Comparison of ENCODE assay signal across 32 mouse cellular contexts in the genomic region with DNA sequence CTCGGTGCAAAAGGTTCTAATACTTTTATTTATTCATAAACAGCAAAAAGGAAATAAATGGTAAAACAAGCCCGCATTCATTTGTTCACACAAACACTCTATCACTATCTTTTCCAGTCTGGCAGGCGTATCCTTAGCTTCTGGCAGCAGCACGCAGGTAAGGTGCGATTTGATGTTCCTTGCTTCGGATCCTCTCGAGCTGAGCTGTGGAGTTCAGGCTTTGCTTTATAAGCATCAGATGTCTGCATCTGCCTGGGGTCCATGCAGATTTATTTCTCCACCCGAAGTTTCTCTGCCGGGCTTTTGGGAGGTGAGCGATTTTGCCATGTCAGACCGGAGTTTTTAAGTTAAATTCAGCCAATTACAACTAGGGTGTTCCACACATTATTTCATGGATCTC. TPM values are rescaled to one million over a fixed set of nuclear protein-coding genes. Genes with fewer than 3 reads are reported as not detected.
A peak's percentile ranks its signal among the peaks of the same experiment; 100 is the strongest.
DNase-seq lines count a peak whose midpoint lies in the region; ATAC-seq and TF ChIP-seq lines count a peak whose summit lies in the region.
"Had no signal": no experiment of that assay in that cellular context is flagged by ENCODE, and none has a peak within 500 bp of the region (broad histone marks: within the 10 kb centered on the region; RNA-seq: fewer than 3 reads in every experiment).

No protein-coding gene starts in this region.

- no peak; the same call in 1 of the 2 replicates for ATAC-seq in lung, embryonic 14.5 days (ENCODE audit: insufficient read depth)
- ATAC-seq in erythroid progenitor cell, adult 5-6 weeks (replicated peaks; ENCODE audit: low FRiP score, poor library complexity, severe bottlenecking), result peak; percentile 64
- peak; percentile 63 for ATAC-seq in liver, embryonic 14.5 days (ENCODE audit: insufficient read depth)
- peak; percentile 52 for ATAC-seq in megakaryocyte-erythroid progenitor cell, adult 5-6 weeks (replicated peaks; ENCODE audit: low FRiP score, low TSS enrichment, poor library complexity, severe bottlenecking)
- ATAC-seq: activated CD4-positive, CD25-positive, alpha-beta regulatory T cell, adult 4 months; forebrain, embryonic 15.5 days had no signal

- 0 out of 2 replicates have a peak overlapping the region, but pooled peaks have one; percentile 7 for H3K4me2 ChIP-seq in lung, embryonic 14.5 days
- H3K4me2 ChIP-seq in liver, embryonic 14.5 days (ENCODE audit: low read depth), result peak overlapping the region; percentile 52
- H3K4me2 ChIP-seq: forebrain, embryonic 15.5 days; heart, embryonic 12.5 days; hindbrain, embryonic 15.5 days; midbrain, embryonic 12.5 days; neural tube, embryonic 12.5 days had no signal

- peak overlapping the region; percentile 60 for H3K27ac ChIP-seq in lung, embryonic 14.5 days (ENCODE audit: low read depth)
- peak overlapping the region; percentile 84 for H3K27ac ChIP-seq in liver, embryonic 14.5 days
- H3K27ac ChIP-seq: forebrain, embryonic 15.5 days; hindbrain, embryonic 15.5 days; kidney, postnatal 0 days; midbrain, embryonic 12.5 days; neural tube, embryonic 12.5 days; stomach, postnatal 0 days had no signal

- H3K27me3 ChIP-seq in lung, embryonic 14.5 days (ENCODE audit: insufficient read depth, low read length), result no peaks in the 10 kb centered on the region
- no peaks in the 10 kb centered on the region for H3K27me3 ChIP-seq in liver, embryonic 14.5 days (ENCODE audit: control insufficient read depth, insufficient read depth, low read length)
- H3K27me3 ChIP-seq: CH12.LX; forebrain, embryonic 15.5 days; heart, embryonic 12.5 days; hindbrain, embryonic 15.5 days; midbrain, embryonic 12.5 days; neural tube, embryonic 12.5 days had no signal

- WGBS in lung, embryonic 14.5 days, result 48% methylated on average over 11 of the region's 11 CpGs
- WGBS in liver, embryonic 14.5 days (ENCODE audit: insufficient replicate concordance), result 35% methylated on average over 11 of the region's 11 CpGs

- no peak overlapping the region for H3K9ac ChIP-seq in lung, embryonic 14.5 days
- H3K9ac ChIP-seq in liver, embryonic 14.5 days (replicated peaks), result no peak overlapping the region
- H3K9ac ChIP-seq: forebrain, embryonic 15.5 days; heart, embryonic 12.5 days; hindbrain, embryonic 15.5 days; midbrain, embryonic 12.5 days; neural tube, embryonic 12.5 days had no signal

- no peak for TF ChIP-seq CTCF in lung, embryonic 14.5 days (IDR thresholded peaks at IDR 0.05; ENCODE audit: low read depth)
- no peak for TF ChIP-seq CTCF in liver, embryonic 14.5 days (IDR thresholded peaks at IDR 0.05; ENCODE audit: low read depth)

- intact Hi-C loops in gastrocnemius, postnatal 36 days (cut with DNase I), result no loop called here
- intact Hi-C loops in heart, postnatal 14 days (cut with DNase I), result no loop called here

- H3K36me3 ChIP-seq in lung, embryonic 14.5 days (ENCODE audit: insufficient read depth), result no peaks in the 10 kb centered on the region
- no peaks in the 10 kb centered on the region for H3K36me3 ChIP-seq in liver, embryonic 14.5 days (replicated peaks; ENCODE audit: control insufficient read depth, insufficient read depth, low read depth)
- H3K36me3 ChIP-seq: forebrain, embryonic 15.5 days; heart, embryonic 12.5 days; hindbrain, embryonic 15.5 days; midbrain, embryonic 12.5 days; neural tube, embryonic 12.5 days had no signal

- DNase-seq in lung, embryonic 14.5 days, result no peak
- no peak for DNase-seq in lung, postnatal 14 days
- DNase-seq in liver, embryonic 14.5 days (ENCODE audit: low read depth in 3 of 3, low spot score in 3 of 3), result no peak
- DNase-seq in gastrocnemius, postnatal 36 days, result no peak
- no peak for DNase-seq in spleen, adult 18-20 months
- DNase-seq in heart, postnatal 14 days, result no peak
- DNase-seq: adrenal gland, adult 2 months; cerebellum, adult 11 months; cerebellum, postnatal 10 days; gastrocnemius, postnatal 25 days; heart, adult 18-20 months; kidney, adult 2 months; kidney, postnatal 4 days; layer of hippocampus, postnatal 36 days; left cerebral cortex, postnatal 4 days; right cerebral cortex, adult 18-20 months; thymus, adult 2 months; thymus, postnatal 36 days had no signal

- H3K4me3 ChIP-seq in lung, embryonic 14.5 days (ENCODE audit: low read depth, low read length), result no peak overlapping the region
- H3K4me3 ChIP-seq in liver, embryonic 14.5 days (ENCODE audit: insufficient read depth in 1 of 2, low read depth in 2 of 2, low read length in 2 of 2), result no peak overlapping the region
- H3K4me3 ChIP-seq: forebrain, embryonic 15.5 days; heart, embryonic 12.5 days; hindbrain, embryonic 15.5 days; midbrain, embryonic 12.5 days; myocyte; neural tube, embryonic 12.5 days had no signal

- no peaks in the 10 kb centered on the region for H3K9me3 ChIP-seq in lung, embryonic 14.5 days (ENCODE audit: low read depth, low read length)
- no peaks in the 10 kb centered on the region for H3K9me3 ChIP-seq in liver, embryonic 14.5 days (ENCODE audit: control insufficient read depth, low read length)
- H3K9me3 ChIP-seq: forebrain, embryonic 15.5 days; heart, embryonic 12.5 days; hindbrain, embryonic 15.5 days; midbrain, embryonic 12.5 days; neural tube, embryonic 12.5 days had no signal

- no peak for TF ChIP-seq EP300 in liver, embryonic 14.5 days (IDR thresholded peaks at IDR 0.05; ENCODE audit: low read depth)

- H3K4me1 ChIP-seq in lung, embryonic 14.5 days (ENCODE audit: insufficient read depth), result no peaks in the 10 kb centered on the region
- H3K4me1 ChIP-seq in liver, embryonic 14.5 days (replicated peaks; ENCODE audit: control insufficient read depth in 2 of 2, insufficient read depth in 2 of 2, low read length in 1 of 2), result peaks cover 13 to 17% of the 10 kb centered on the region in 2 experiments
- H3K4me1 ChIP-seq: forebrain, embryonic 15.5 days; hindbrain, embryonic 15.5 days; midbrain, embryonic 12.5 days; neural tube, embryonic 12.5 days had no signal

RNA-seq across cellular contexts. Expression of gene Ccr5, which starts 16.3 kb away (rescaled TPM):
- polyA plus RNA-seq in lung, embryonic 14.5 days (2014; fragmentation: Nextera tagmentation; extraction: Ambion mirVana), result 0.37 and 1.7 TPM in 2 replicates
- total RNA-seq in erythroid progenitor cell, adult 5-6 weeks (2015; ENCODE audit: low replicate concordance), result not detected in 2 replicates
- total RNA-seq in erythroid progenitor cell, adult 5-6 weeks (2017; ENCODE audit: low replicate concordance), result 0.13 and 0.23 TPM in 2 replicates
- 0.35 and 0.42 TPM in 2 replicates for polyA plus RNA-seq in liver, embryonic 14.5 days (2012; rRNA removed)
- polyA plus RNA-seq in liver, embryonic 14.5 days (2014; fragmentation: Nextera tagmentation; extraction: Ambion mirVana), result 1.6 and 1.9 TPM in 2 replicates
- total RNA-seq in megakaryocyte-erythroid progenitor cell, adult 5-6 weeks (2014; fragmentation: Nextera tagmentation), result not detected in 2 replicates
- 0.27 and 5.4 TPM in 2 replicates for total RNA-seq in megakaryocyte-erythroid progenitor cell, adult 5-6 weeks (2017)
- under 1 TPM; 0.28 to 0.30 TPM for total RNA-seq in gastrocnemius, postnatal 36 days (2021)
- 1 to 10 TPM in 1 of 2 experiments, under 1 TPM in 1; 0.66 to 2.0 TPM for total RNA-seq in heart, postnatal 14 days (2021)
- total RNA-seq: ES-E14 had no signal
- polyA plus RNA-seq: C2C12, myocyte had no signal

RNA-seq across cellular contexts. Expression of gene Ccr2, which starts 35.9 kb away (rescaled TPM):
- 6.6 and 7.2 TPM in 2 replicates for polyA plus RNA-seq in lung, embryonic 14.5 days (2014; fragmentation: Nextera tagmentation; extraction: Ambion mirVana)
- 34.2 and 51.1 TPM in 2 replicates for total RNA-seq in erythroid progenitor cell, adult 5-6 weeks (2015; ENCODE audit: low replicate concordance)
- total RNA-seq in erythroid progenitor cell, adult 5-6 weeks (2017; ENCODE audit: low replicate concordance), result 21.4 and 26.1 TPM in 2 replicates
- 2.0 and 3.4 TPM in 2 replicates for polyA plus RNA-seq in liver, embryonic 14.5 days (2012; rRNA removed)
- polyA plus RNA-seq in liver, embryonic 14.5 days (2014; fragmentation: Nextera tagmentation; extraction: Ambion mirVana), result 4.3 and 6.8 TPM in 2 replicates
- 0.37 and 1.3 TPM in 2 replicates for total RNA-seq in megakaryocyte-erythroid progenitor cell, adult 5-6 weeks (2014; fragmentation: Nextera tagmentation)
- 6.9 and 23.4 TPM in 2 replicates for total RNA-seq in megakaryocyte-erythroid progenitor cell, adult 5-6 weeks (2017)
- 1 to 10 TPM in 1 of 2 experiments, under 1 TPM in 1; 0.56 to 1.2 TPM for total RNA-seq in gastrocnemius, postnatal 36 days (2021)
- under 1 TPM; 0.85 to 0.93 TPM for total RNA-seq in heart, postnatal 14 days (2021)
- total RNA-seq: CH12.LX, ES-E14 had no signal
- polyA plus RNA-seq: C2C12, myocyte had no signal
